Mouse (Mus musculus): ENCODE results near the gene Ccdc152.

DNA sequence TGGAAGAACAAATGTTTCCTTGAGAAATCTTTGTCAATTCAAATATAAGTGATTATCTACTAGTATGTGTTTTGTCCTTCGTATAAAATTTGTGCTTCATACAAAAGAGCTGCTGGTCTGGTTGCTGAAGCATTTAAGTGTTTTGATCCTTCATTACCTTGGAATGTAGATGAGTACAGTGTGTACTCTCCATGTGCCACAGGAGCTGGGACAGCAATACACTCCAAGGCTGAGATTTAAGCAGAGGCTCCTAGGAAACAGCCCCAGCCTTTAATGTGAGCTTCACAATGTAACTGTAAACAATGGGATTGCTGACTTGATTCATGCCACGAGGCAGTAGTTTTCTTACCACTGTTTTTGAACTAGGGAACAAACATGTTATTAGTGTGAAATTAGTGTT is 28.5 kb upstream of the Ccdc152 start:
- TF ChIP-seq CTCF (IDR thresholded peaks at IDR 0.05; ENCODE audit: low read depth), result no peak
- no peak for TF ChIP-seq EP300 (IDR thresholded peaks at IDR 0.05; ENCODE audit: low read depth)

Measured in liver, postnatal 0 days (tissue).